Mouse (Mus musculus): ENCODE data around the gene Smco4. TPM values are rescaled to one million over a fixed set of nuclear protein-coding genes. Genes with fewer than 3 reads are reported as not detected.

The Smco4 gene
- total and polyA plus RNA-seq, 2 experiments from 2014 or later = 0.64 to 4.4 TPM

- no peaks in the 10 kb centered on the region for H3K36me3 ChIP-seq (ENCODE audit: insufficient read depth)
- no peak for ATAC-seq
- 92% methylated on average over 2 of the region's 2 CpGs for WGBS
Measured at GRCm38 (mm10) chr9:15529965-15530320, 36.7 kb downstream of the Smco4 start.

GRCm38 (mm10) chr9:15531204-15531603 is 38.0 kb downstream of the Smco4 start:
- no peak overlapping the region for H3K9ac ChIP-seq
- TF ChIP-seq CTCF (IDR thresholded peaks at IDR 0.05; ENCODE audit: low read depth) = no peak
- no peak overlapping the region for H3K4me3 ChIP-seq (ENCODE audit: low read depth, low read length)
- H3K36me3 ChIP-seq (ENCODE audit: insufficient read depth) = no peaks in the 10 kb centered on the region
- no peak overlapping the region for H3K4me2 ChIP-seq (ENCODE audit: low read depth)
- no peaks in the 10 kb centered on the region for H3K27me3 ChIP-seq (ENCODE audit: insufficient read depth, low read length)
- no peak for DNase-seq
- H3K9me3 ChIP-seq (ENCODE audit: low read length) = no peaks in the 10 kb centered on the region
- 89% methylated on average over 5 of the region's 5 CpGs for WGBS
- no peaks in the 10 kb centered on the region for H3K4me1 ChIP-seq (ENCODE audit: insufficient read depth)
- H3K27ac ChIP-seq (ENCODE audit: low read depth, low read length) = no peak overlapping the region
- ATAC-seq = no peak

More at GRCm38 (mm10) chr9:15529965-15530320, 36.7 kb downstream of the Smco4 start:
- Histone ChIP-seq H3K4me3 (ENCODE audit: low read depth, low read length) (no peak overlapping the region), H3K9me3 (ENCODE audit: low read length) (no peaks in the 10 kb centered on the region), H3K27ac (ENCODE audit: low read depth, low read length) (no peak overlapping the region), H3K9ac (no peak overlapping the region), H3K4me2 (ENCODE audit: low read depth) (no peak overlapping the region), H3K4me1 (ENCODE audit: insufficient read depth) (no peaks in the 10 kb centered on the region), H3K27me3 (ENCODE audit: insufficient read depth, low read length) (no peaks in the 10 kb centered on the region)
- DNase-seq = no peak
- TF ChIP-seq CTCF (IDR thresholded peaks at IDR 0.05; ENCODE audit: low read depth) = no peak

- Histone ChIP-seq H3K36me3 (ENCODE audit: insufficient read depth) (no peaks in the 10 kb centered on the region), H3K4me3 (ENCODE audit: low read depth, low read length) (no peak overlapping the region), H3K27ac (ENCODE audit: low read depth, low read length) (no peak overlapping the region), H3K9ac (no peak overlapping the region), H3K9me3 (ENCODE audit: low read length) (no peaks in the 10 kb centered on the region), H3K4me1 (ENCODE audit: insufficient read depth) (no peaks in the 10 kb centered on the region), H3K27me3 (ENCODE audit: insufficient read depth, low read length) (no peaks in the 10 kb centered on the region), H3K4me2 (ENCODE audit: low read depth) (no peak overlapping the region)
- WGBS = 83% methylated on average over 11 of the region's 11 CpGs
- no peak for DNase-seq
- no peak for ATAC-seq
- TF ChIP-seq CTCF (IDR thresholded peaks at IDR 0.05; ENCODE audit: low read depth) = no peak
Measured at GRCm38 (mm10) chr9:15533336-15534070, 40.3 kb downstream of the Smco4 start.

GRCm38 (mm10) chr9:15534110-15534509 is 40.9 kb downstream of the Smco4 start:
- 85% methylated on average over 2 of the region's 2 CpGs for WGBS
- Histone ChIP-seq H3K36me3 (ENCODE audit: insufficient read depth) (no peaks in the 10 kb centered on the region), H3K27me3 (ENCODE audit: insufficient read depth, low read length) (no peaks in the 10 kb centered on the region), H3K27ac (ENCODE audit: low read depth, low read length) (no peak overlapping the region), H3K9me3 (ENCODE audit: low read length) (no peaks in the 10 kb centered on the region), H3K9ac (no peak overlapping the region), H3K4me3 (ENCODE audit: low read depth, low read length) (no peak overlapping the region), H3K4me1 (ENCODE audit: insufficient read depth) (no peaks in the 10 kb centered on the region), H3K4me2 (ENCODE audit: low read depth) (no peak overlapping the region)
- no peak for ATAC-seq
- no peak for DNase-seq
- no peak for TF ChIP-seq CTCF (IDR thresholded peaks at IDR 0.05; ENCODE audit: low read depth)

GRCm38 (mm10) chr9:15535418-15535817 is 42.2 kb downstream of the Smco4 start:
- WGBS = 54% methylated on average over 5 of the region's 5 CpGs
- no peaks in the 10 kb centered on the region for H3K9me3 ChIP-seq (ENCODE audit: low read length)
- H3K4me3 ChIP-seq (ENCODE audit: low read depth, low read length) = no peak overlapping the region
- DNase-seq (no peak), ATAC-seq (no peak)
- H3K27ac ChIP-seq (ENCODE audit: low read depth, low read length) = no peak overlapping the region
- H3K36me3 ChIP-seq (ENCODE audit: insufficient read depth) = no peaks in the 10 kb centered on the region
- no peak overlapping the region for H3K4me2 ChIP-seq (ENCODE audit: low read depth)
- H3K9ac ChIP-seq = no peak overlapping the region
- no peak for TF ChIP-seq CTCF (IDR thresholded peaks at IDR 0.05; ENCODE audit: low read depth)
- H3K4me1 ChIP-seq (ENCODE audit: insufficient read depth) = no peaks in the 10 kb centered on the region
- no peaks in the 10 kb centered on the region for H3K27me3 ChIP-seq (ENCODE audit: insufficient read depth, low read length)

- Histone ChIP-seq H3K4me2 (ENCODE audit: low read depth) (no peak overlapping the region), H3K4me1 (ENCODE audit: insufficient read depth) (no peaks in the 10 kb centered on the region), H3K36me3 (ENCODE audit: insufficient read depth) (no peaks in the 10 kb centered on the region), H3K27me3 (ENCODE audit: insufficient read depth, low read length) (no peaks in the 10 kb centered on the region), H3K4me3 (ENCODE audit: low read depth, low read length) (no peak overlapping the region), H3K27ac (ENCODE audit: low read depth, low read length) (no peak overlapping the region), H3K9ac (no peak overlapping the region), H3K9me3 (ENCODE audit: low read length) (no peaks in the 10 kb centered on the region)
- DNase-seq (no peak), ATAC-seq (0 out of 2 replicates have a peak, but pooled peaks have one; percentile 18)
- TF ChIP-seq CTCF (IDR thresholded peaks at IDR 0.05; ENCODE audit: low read depth) = no peak
- 92% methylated on average over 5 of the region's 5 CpGs for WGBS
Measured at GRCm38 (mm10) chr9:15536861-15537426, 43.7 kb downstream of the Smco4 start.

GRCm38 (mm10) chr9:15537455-15538048 is 44.3 kb downstream of the Smco4 start:
- Histone ChIP-seq H3K4me2 (ENCODE audit: low read depth) (no peak overlapping the region), H3K36me3 (ENCODE audit: insufficient read depth) (no peaks in the 10 kb centered on the region), H3K27ac (ENCODE audit: low read depth, low read length) (no peak overlapping the region), H3K4me3 (ENCODE audit: low read depth, low read length) (no peak overlapping the region), H3K9me3 (ENCODE audit: low read length) (no peaks in the 10 kb centered on the region), H3K9ac (no peak overlapping the region), H3K27me3 (ENCODE audit: insufficient read depth, low read length) (no peaks in the 10 kb centered on the region), H3K4me1 (ENCODE audit: insufficient read depth) (no peaks in the 10 kb centered on the region)
- WGBS = 88% methylated on average over 3 of the region's 3 CpGs
- DNase-seq (no peak), ATAC-seq (no peak)
- no peak for TF ChIP-seq CTCF (IDR thresholded peaks at IDR 0.05; ENCODE audit: low read depth)
